Mouse (Mus musculus) gastrocnemius, adult 18-20 months (tissue): Measurements from ENCODE around the gene Capzb. TPM values are rescaled to one million over a fixed set of nuclear protein-coding genes. Genes with fewer than 3 reads are reported as not detected.
A peak's percentile ranks its signal among the peaks of the same experiment; 100 is the strongest.

ENCODE experiments used
- DNase-seq: peaks from one replicate; pipeline ENCODE4 v3.0.0; 2021; ENCODE audit warnings: low spot score
- total RNA-seq, 2 experiments: library from RNA; stranded (reverse); gene quantifications; 2 replicates each; pipeline ENCODE4 v1.2.3; 2021

Capzb gene
- total RNA-seq, 2 experiments from 2014 or later: 416 to 422 TPM

GRCm38 (mm10) chr4:139179218-139179617 is 13.5 kb upstream of the Capzb start:
- DNase-seq: no peak

- no peak for DNase-seq
Observed at GRCm38 (mm10) chr4:139179731-139180625, 12.7 kb upstream of the Capzb start.

GRCm38 (mm10) chr4:139182511-139182910 is 10.2 kb upstream of the Capzb start:
- no peak for DNase-seq

GRCm38 (mm10) chr4:139185766-139186442 is 6.8 kb upstream of the Capzb start:
- DNase-seq: no peak

GRCm38 (mm10) chr4:139187930-139188329 is 4.8 kb upstream of the Capzb start:
- no peak for DNase-seq

- DNase-seq: no peak
Observed at GRCm38 (mm10) chr4:139191605-139192498, 847 bp upstream of the Capzb start.

GRCm38 (mm10) chr4:139193176-139194093 is 736 bp downstream of the Capzb start:
- no peak for DNase-seq

GRCm38 (mm10) chr4:139195101-139195500 is 2.4 kb downstream of the Capzb start:
- no peak for DNase-seq

- DNase-seq: no peak
Observed at GRCm38 (mm10) chr4:139196464-139196863, 3.8 kb downstream of the Capzb start.

- DNase-seq: no peak
Observed at GRCm38 (mm10) chr4:139196949-139197348, 4.2 kb downstream of the Capzb start.

- no peak for DNase-seq
Observed at GRCm38 (mm10) chr4:139197453-139197852, 4.8 kb downstream of the Capzb start.

- peak; percentile 67 for DNase-seq
Observed at GRCm38 (mm10) chr4:139198004-139198689, 5.4 kb downstream of the Capzb start.

GRCm38 (mm10) chr4:139199126-139199525 is 6.4 kb downstream of the Capzb start:
- DNase-seq: no peak

- DNase-seq: no peak
Observed at GRCm38 (mm10) chr4:139199703-139200340, 7.1 kb downstream of the Capzb start.

GRCm38 (mm10) chr4:139200946-139201345 is 8.2 kb downstream of the Capzb start:
- no peak for DNase-seq

GRCm38 (mm10) chr4:139202556-139202955 is 9.9 kb downstream of the Capzb start:
- DNase-seq: no peak

- DNase-seq: no peak
Observed at GRCm38 (mm10) chr4:139203381-139203780, 10.7 kb downstream of the Capzb start.

GRCm38 (mm10) chr4:139205842-139206241 is 13.1 kb downstream of the Capzb start:
- no peak for DNase-seq

- DNase-seq: no peak
Observed at GRCm38 (mm10) chr4:139206353-139207045, 13.8 kb downstream of the Capzb start.
